Mouse (Mus musculus) testis, adult 2 months (tissue): ENCODE data around the gene Gpr132. TPM values are rescaled to one million over a fixed set of nuclear protein-coding genes. Genes with fewer than 3 reads are reported as not detected.

Experiments used
- H3K27ac ChIP-seq: fragments of 200-500 bp; 2 replicates; pipeline ENCODE4 v1.5.1; 2012; ENCODE audit warnings: low read depth, low read length; ENCODE audit not compliant: control insufficient read depth, insufficient read depth
- H3K27me3 ChIP-seq: fragments of 200-500 bp; 2 replicates; pipeline ENCODE4 v1.6.1; 2012; ENCODE audit warnings: mild to moderate bottlenecking, low read length, moderate library complexity; ENCODE audit not compliant: control insufficient read depth, insufficient read depth
- H3K36me3 ChIP-seq: fragments of 200-500 bp; 2 replicates; pipeline ENCODE4 v1.6.1; 2012; ENCODE audit warnings: mild to moderate bottlenecking, low read length; ENCODE audit not compliant: control insufficient read depth, insufficient read depth
- H3K4me1 ChIP-seq: fragments of 200-500 bp; 2 replicates; pipeline ENCODE4 v1.6.1; 2012; ENCODE audit warnings: low read length; ENCODE audit not compliant: control insufficient read depth, insufficient read depth
- H3K4me3 ChIP-seq: fragments of 200-500 bp; 2 replicates; pipeline ENCODE4 v1.5.1; 2012; ENCODE audit warnings: low read depth, mild to moderate bottlenecking, low read length, moderate library complexity, mixed read lengths; ENCODE audit not compliant: control insufficient read depth
- CTCF ChIP-seq: fragments of 200-500 bp; IDR thresholded peaks from 2 replicates; pipeline ENCODE4 v1.5.1; 2012; ENCODE audit warnings: low read depth, mild to moderate bottlenecking, inconsistent platforms, low read length, moderate library complexity; ENCODE audit not compliant: control insufficient read depth, insufficient read depth, insufficient replicate concordance
- POLR2A ChIP-seq: fragments of 200-500 bp; IDR thresholded peaks from 2 replicates; pipeline ENCODE4 v1.6.1; 2012; ENCODE audit warnings: low read depth, mild to moderate bottlenecking, inconsistent platforms, low read length, moderate library complexity; ENCODE audit not compliant: control insufficient read depth
- polyA plus RNA-seq: library from polyadenylated mRNA; depleted of rRNA; stranded (reverse); fragments of >200 nt; gene quantifications from 2 replicates; pipeline ENCODE4 v1.2.3, GENCODE M21; 2012

The Gpr132 gene
- polyA plus RNA-seq, 1 experiment, result 1.7 TPM

DNA sequence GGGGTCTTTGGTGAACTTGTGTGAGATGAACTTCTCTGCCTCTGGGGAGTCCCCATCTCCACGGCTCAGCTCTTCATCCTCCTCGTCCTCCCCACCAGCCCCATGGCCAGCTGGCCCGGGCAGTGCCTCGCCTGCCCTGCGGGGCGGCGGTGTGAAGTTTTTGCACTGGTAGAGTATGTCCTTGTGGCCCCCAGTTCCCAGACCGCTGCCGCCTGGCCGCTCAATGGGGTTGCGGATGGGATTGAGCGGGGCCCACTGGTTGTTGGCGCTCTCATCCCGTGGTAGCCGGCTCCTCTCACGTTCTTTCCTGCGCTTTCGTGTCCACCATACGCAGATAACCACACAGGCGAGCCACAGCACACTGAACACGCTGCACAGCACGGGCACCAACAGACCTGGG, 41.0 kb upstream of the Gpr132 start:
- no peak for TF ChIP-seq POLR2A
- TF ChIP-seq CTCF, result no peak
- Histone ChIP-seq H3K4me1 (no peaks in the 10 kb centered on the region), H3K4me3 (no peak overlapping the region), H3K36me3 (no peaks in the 10 kb centered on the region), H3K27me3 (no peaks in the 10 kb centered on the region), H3K27ac (no peak overlapping the region)

GRCm38 (mm10) chr12:112905001-112905400, 37.0 kb upstream of the Gpr132 start:
- TF ChIP-seq CTCF (no peak), POLR2A (no peak)

DNA sequence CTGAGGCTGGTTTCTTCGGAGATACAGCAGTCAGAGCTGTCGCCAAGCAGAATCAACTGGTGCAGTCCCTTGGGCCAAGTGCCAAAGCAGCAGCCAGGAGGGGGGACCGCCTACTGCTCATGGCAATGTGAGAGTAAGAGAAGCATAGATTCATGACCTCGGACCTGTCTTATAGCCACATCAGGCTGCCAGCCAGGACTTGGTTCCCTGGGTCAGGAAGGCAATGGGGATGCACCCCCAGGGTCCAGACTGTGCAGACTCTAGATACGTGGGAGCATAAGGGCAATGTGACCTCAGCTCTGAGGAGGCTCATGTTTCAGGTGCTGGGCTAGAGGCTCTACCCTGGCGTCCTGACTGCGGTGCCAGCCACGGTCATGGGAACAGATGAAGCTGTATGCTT, 35.9 kb upstream of the Gpr132 start:
- Histone ChIP-seq H3K36me3 (no peaks in the 10 kb centered on the region), H3K4me1 (no peaks in the 10 kb centered on the region), H3K4me3 (no peak overlapping the region), H3K27ac (no peak overlapping the region), H3K27me3 (no peaks in the 10 kb centered on the region)
- no peak for TF ChIP-seq CTCF
- no peak for TF ChIP-seq POLR2A

More at GRCm38 (mm10) chr12:112905001-112905400, 37.0 kb upstream of the Gpr132 start:
- Histone ChIP-seq H3K27me3 (no peaks in the 10 kb centered on the region), H3K27ac (no peak overlapping the region), H3K4me3 (no peak overlapping the region), H3K36me3 (no peaks in the 10 kb centered on the region), H3K4me1 (no peaks in the 10 kb centered on the region)

- Histone ChIP-seq H3K27me3 (no peaks in the 10 kb centered on the region), H3K27ac (no peak overlapping the region), H3K4me3 (no peak overlapping the region), H3K36me3 (no peaks in the 10 kb centered on the region), H3K4me1 (no peaks in the 10 kb centered on the region)
- TF ChIP-seq CTCF (no peak), POLR2A (no peak)
Measured at GRCm38 (mm10) chr12:112900641-112901040, 32.6 kb upstream of the Gpr132 start.

- H3K36me3 ChIP-seq, result no peaks in the 10 kb centered on the region
- H3K4me3 ChIP-seq, result no peak overlapping the region
- no peaks in the 10 kb centered on the region; the same call in 1 of the 2 replicates for H3K4me1 ChIP-seq
- no peaks in the 10 kb centered on the region for H3K27me3 ChIP-seq
- no peak overlapping the region for H3K27ac ChIP-seq
- TF ChIP-seq POLR2A (no peak), CTCF (no peak)
Measured at GRCm38 (mm10) chr12:112898960-112899359, 30.9 kb upstream of the Gpr132 start.

- Histone ChIP-seq H3K27me3 (no peaks in the 10 kb centered on the region), H3K27ac (no peak overlapping the region)
- no peak for TF ChIP-seq POLR2A
- TF ChIP-seq CTCF, result no peak
Measured at GRCm38 (mm10) chr12:112898351-112898750, 30.3 kb upstream of the Gpr132 start.

DNA sequence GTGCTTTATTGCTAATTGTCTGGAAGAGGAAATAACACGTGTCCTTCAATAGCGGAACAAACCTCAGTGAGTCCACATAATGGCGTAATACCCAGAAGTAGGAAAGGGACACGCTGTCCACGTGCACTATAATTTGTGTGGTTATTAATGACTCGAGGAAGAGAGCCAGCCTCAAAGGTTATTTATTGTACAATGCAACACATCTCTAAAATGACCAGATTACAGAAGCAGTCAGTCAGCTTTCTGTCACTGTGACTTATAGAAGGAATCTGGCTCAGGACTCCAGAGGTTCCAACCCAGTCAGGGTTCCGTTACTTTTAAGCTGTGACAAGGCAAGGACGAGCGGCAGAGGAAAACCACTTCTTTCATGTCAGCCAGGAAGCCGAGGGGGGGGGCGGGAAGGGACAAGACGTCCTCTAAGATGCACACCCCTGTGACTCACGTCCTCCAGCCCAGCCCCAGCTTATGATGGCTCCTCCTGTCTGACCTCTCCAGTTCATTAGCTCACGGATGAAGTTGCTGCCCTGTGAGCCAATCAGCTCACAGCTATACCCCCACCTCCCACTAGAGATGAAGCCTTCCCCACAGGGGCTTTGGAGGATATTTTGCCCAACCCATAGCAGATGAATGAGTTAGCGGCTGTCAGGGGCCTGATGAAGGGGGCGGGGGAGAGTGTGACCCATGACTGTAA, 29.6 kb upstream of the Gpr132 start:
- Histone ChIP-seq H3K27ac (no peak overlapping the region), H3K4me1 (no peaks in the 10 kb centered on the region; the same call in 1 of the 2 replicates), H3K36me3 (no peaks in the 10 kb centered on the region), H3K4me3 (no peak overlapping the region), H3K27me3 (no peaks in the 10 kb centered on the region)
- TF ChIP-seq POLR2A (no peak), CTCF (no peak)

More at GRCm38 (mm10) chr12:112898351-112898750, 30.3 kb upstream of the Gpr132 start:
- Histone ChIP-seq H3K4me1 (no peaks in the 10 kb centered on the region; the same call in 1 of the 2 replicates), H3K4me3 (no peak overlapping the region), H3K36me3 (no peaks in the 10 kb centered on the region)
